Mouse (Mus musculus) spleen, adult 2 months (tissue): ENCODE results near the gene Wfdc8. TPM values are rescaled to one million over a fixed set of nuclear protein-coding genes. Genes with fewer than 3 reads are reported as not detected.
"Not testable (repeated sequence)": the region's sequence is repeated elsewhere in the genome, so short reads cannot be mapped to it uniquely, and the experiment has no call there.

Source experiments
- DNase-seq, 2 experiments: peaks; one replicate each; pipeline versions ENCODE4 v3.0.0 to v3.0.0-alpha.2; 2012 to 2021; ENCODE audit warnings: low spot score in 2 of 2, low read depth in 1 of 2
- H3K27ac ChIP-seq: fragments of 200-500 bp; 2 replicates; pipeline ENCODE4 v1.5.1; 2012; ENCODE audit warnings: low read length, inconsistent platforms; ENCODE audit not compliant: insufficient read depth
- H3K27me3 ChIP-seq: fragments of 200-500 bp; 2 replicates; pipeline ENCODE4 v1.6.1; 2012; ENCODE audit warnings: mild to moderate bottlenecking, moderate library complexity, low read length, inconsistent platforms; ENCODE audit not compliant: control insufficient read depth, insufficient read depth
- H3K36me3 ChIP-seq: fragments of 200-500 bp; 2 replicates; pipeline ENCODE4 v1.6.1; 2012; ENCODE audit warnings: mild to moderate bottlenecking, low read length, inconsistent platforms; ENCODE audit not compliant: control insufficient read depth, insufficient read depth
- H3K4me1 ChIP-seq: fragments of 200-500 bp; 2 replicates; pipeline ENCODE4 v1.6.1; 2011; ENCODE audit warnings: inconsistent platforms; ENCODE audit not compliant: control insufficient read depth, insufficient read depth, insufficient read length
- H3K4me3 ChIP-seq: fragments of 200-500 bp; 2 replicates; pipeline ENCODE4 v1.5.1; 2011; ENCODE audit warnings: mild to moderate bottlenecking, inconsistent platforms; ENCODE audit not compliant: insufficient read depth, insufficient read length; ENCODE audit errors: extremely low read depth
- CTCF ChIP-seq: fragments of 200-500 bp; IDR thresholded peaks from 2 replicates; pipeline ENCODE4 v1.5.1; 2011; ENCODE audit warnings: mild to moderate bottlenecking, inconsistent platforms; ENCODE audit not compliant: insufficient read depth, insufficient read length, insufficient replicate concordance; ENCODE audit errors: extremely low read depth
- POLR2A ChIP-seq: fragments of 200-500 bp; IDR thresholded peaks from 2 replicates; pipeline ENCODE4 v1.6.1; 2011; ENCODE audit warnings: low read depth, low read length, inconsistent platforms
- WGBS: fragments of 180-500 bp; shearing (Covaris S2); methylation state at CpG from one replicate; pipeline ENCODE4 v1.1.7; 2018; 5-methylcytosine and 5-hydroxymethylcytosine counted together
- polyA plus RNA-seq: library from polyadenylated mRNA; depleted of rRNA; stranded (reverse); fragments of >200 nt; gene quantifications from 2 replicates; pipeline ENCODE4 v1.2.3, GENCODE M21; 2012

The Wfdc8 gene
- polyA plus RNA-seq, 1 experiment = not detected

DNA sequence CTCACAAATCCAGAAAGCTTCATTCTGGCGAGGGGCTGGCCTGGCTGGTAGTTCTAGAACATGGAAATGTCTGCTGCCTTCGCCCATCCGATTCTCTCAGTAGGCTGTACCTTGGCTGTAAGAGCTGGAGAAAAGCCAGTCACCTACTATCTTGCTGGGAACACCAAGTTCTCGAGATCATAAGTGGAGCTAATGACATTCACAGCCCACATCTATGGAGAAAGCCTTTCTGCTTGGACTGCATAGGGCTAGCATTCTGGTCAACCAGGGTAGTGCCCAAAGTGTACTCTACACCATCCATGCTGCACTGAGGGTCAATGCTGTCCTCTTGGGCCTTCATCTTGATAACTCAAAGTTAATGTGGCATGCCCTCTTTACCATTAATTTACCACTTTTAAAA, 19.9 kb downstream of the Wfdc8 start, which contains the start of gene Eppin:
Gene Eppin, minus strand, starts transcription at position 101 of the 400 bp plus-strand sequence.
- H3K27me3 ChIP-seq = 0 out of 2 replicates have a peak, but pooled peaks cover 1% of the 10 kb centered on the region
- no peak for DNase-seq
- WGBS = 81% methylated on average over 4 of the region's 4 CpGs
- TF ChIP-seq POLR2A (no peak), CTCF (no peak)
- no peaks in the 10 kb centered on the region for H3K4me1 ChIP-seq
- no peaks in the 10 kb centered on the region for H3K36me3 ChIP-seq
- no peak within 1 kb of the TSS for H3K4me3 ChIP-seq
- no peak within 1 kb of the TSS for H3K27ac ChIP-seq

DNA sequence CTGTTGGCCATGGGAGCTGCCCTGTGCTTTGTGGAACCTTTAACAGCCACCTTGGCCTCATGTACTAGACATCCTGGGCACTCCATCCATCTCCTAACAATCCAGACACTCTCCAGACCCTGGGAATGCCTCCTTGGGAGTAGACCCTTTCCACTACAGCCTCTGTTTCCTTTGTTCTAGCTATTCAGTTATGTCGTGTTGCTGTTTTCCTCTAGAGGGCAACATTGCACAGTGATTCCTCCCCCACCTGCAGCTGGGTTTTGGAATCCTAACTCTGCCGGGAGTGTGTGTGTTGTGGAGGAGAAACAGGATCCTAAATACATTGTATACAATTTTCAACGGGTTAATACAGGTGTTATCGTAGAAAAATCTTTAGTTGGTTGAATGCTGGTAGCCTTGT, 21.4 kb downstream of the Wfdc8 start:
- DNase-seq = no peak
- 0 out of 2 replicates have a peak, but pooled peaks cover 1% of the 10 kb centered on the region for H3K27me3 ChIP-seq
- TF ChIP-seq CTCF = peak; percentile 11; the same call in 1 of the 2 replicates
- TF ChIP-seq POLR2A = no peak
- H3K36me3 ChIP-seq = no peaks in the 10 kb centered on the region
- H3K27ac ChIP-seq = no peak overlapping the region
- no peak overlapping the region for H3K4me3 ChIP-seq
- no peaks in the 10 kb centered on the region for H3K4me1 ChIP-seq
- WGBS = 10% methylated on average over 4 of the region's 4 CpGs

DNA sequence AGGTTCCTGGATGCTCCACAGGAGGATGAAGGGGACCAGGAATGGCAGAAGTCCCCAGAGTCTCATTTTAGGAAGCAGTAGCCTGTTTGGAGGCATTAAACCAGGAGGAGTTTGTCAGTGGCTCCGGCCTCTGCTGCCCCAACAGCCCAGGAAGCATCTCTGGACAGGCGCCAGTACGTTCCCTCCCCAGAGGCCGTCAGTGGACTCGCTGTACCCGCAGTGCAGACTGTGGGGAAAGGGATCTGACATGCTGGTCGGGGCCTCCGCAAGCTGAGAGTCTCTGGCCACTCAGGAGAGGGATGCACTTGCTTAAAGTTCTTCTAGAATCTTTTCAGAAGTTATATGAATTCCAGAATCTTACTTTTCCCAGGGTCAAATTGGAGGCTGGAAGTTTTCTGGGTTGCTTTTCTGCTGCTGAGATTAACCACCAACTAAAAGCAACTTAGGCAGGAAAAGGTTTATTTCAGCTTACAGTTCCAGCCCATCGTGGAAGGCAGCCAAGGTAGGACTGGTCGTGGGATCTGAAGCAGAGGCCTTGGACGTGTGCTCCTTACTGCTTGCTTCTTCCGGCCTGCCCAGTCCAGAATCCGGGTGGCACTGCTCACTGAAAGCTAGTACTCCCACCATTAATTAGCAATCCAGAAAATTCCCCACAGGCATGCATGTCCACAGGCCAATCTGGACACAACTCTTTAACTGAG, 28.3 kb downstream of the Wfdc8 start, which contains the start of gene Wfdc6a:
Gene Wfdc6a, minus strand, starts transcription at position 423 of the 701 bp plus-strand sequence.
- WGBS = 70% methylated on average over 13 of the region's 13 CpGs
- DNase-seq, H3K4me1 ChIP-seq, H3K27ac ChIP-seq, H3K27me3 ChIP-seq, H3K36me3 ChIP-seq, H3K4me3 ChIP-seq: not testable (repeated sequence)

DNA sequence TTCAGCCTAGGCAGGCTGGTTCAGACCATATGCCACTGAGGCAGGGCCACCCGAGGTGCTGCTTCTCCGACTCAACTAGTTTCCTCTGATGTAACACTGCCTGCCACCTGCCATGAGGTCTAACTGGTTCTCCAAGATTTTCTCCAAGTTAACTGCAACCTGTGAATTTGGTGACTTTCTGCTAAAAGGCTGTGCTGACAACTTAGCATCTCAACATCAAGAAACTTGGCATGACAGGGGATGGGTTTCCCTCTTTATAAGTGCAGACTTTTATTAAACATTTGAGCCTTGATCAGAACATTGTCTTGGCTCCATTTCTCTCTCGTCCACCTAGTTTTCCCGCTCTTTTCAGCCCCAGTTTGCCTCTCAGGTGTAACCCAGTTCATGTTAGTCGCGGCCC, 40.1 kb downstream of the Wfdc8 start, which contains the start of gene Spint3:
Gene Spint3, minus strand, starts transcription at position 101 of the 400 bp plus-strand sequence.
- not testable (repeated sequence) for H3K36me3 ChIP-seq, H3K27ac ChIP-seq, H3K4me3 ChIP-seq, H3K4me1 ChIP-seq, DNase-seq, H3K27me3 ChIP-seq
- 88% methylated on average over 6 of the region's 6 CpGs for WGBS

DNA sequence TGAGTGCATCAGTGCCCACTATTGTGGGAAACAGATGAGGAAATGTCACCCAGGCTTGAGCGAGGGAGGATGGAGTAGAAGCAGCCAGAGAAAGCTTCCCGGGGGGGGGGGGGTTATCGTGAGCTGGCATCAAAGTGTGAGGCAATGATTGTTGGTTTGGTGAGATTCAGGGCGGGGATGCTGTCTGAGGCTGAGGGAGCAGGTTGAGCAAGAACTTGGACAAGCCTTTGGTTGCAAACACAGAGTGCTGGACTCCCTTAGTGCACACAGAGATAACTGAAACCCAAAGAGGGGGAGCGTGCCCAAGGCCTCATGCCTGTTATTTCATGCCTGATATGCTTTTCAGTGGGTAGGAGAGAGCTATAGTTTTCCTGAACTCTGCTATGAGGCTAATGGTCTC, 46.0 kb downstream of the Wfdc8 start:
- Histone ChIP-seq H3K36me3 (no peaks in the 10 kb centered on the region), H3K4me1 (no peaks in the 10 kb centered on the region; the same call in 1 of the 2 replicates), H3K4me3 (no peak overlapping the region), H3K27ac (no peak overlapping the region), H3K27me3 (peaks cover 3% of the 10 kb centered on the region; the same call in 1 of the 2 replicates)
- TF ChIP-seq POLR2A (no peak), CTCF (no peak)
- no peak for DNase-seq
- 82% methylated on average over 5 of the region's 5 CpGs for WGBS

DNA sequence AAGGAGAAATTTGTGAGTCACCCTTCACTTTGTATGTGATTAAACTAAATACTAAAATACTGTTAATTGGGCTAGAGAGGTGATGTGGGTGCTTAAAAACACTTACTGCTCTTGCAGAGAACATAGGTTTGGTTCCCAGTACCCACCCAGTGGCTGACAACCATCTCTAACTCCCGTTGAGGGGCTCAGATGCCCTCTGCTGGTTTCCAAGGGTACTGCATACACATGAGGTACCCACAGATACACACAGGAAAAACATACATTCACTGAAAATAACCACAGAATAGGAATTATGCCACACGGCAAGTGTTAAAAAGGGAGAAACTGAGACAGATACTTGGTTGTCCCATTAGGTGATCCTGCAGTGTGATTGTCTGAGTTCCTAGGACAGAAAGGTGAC, 46.4 kb downstream of the Wfdc8 start:
- TF ChIP-seq POLR2A (no peak), CTCF (no peak)
- peaks cover 3% of the 10 kb centered on the region; the same call in 1 of the 2 replicates for H3K27me3 ChIP-seq
- 75% methylated on average over 2 of the region's 2 CpGs for WGBS

DNA sequence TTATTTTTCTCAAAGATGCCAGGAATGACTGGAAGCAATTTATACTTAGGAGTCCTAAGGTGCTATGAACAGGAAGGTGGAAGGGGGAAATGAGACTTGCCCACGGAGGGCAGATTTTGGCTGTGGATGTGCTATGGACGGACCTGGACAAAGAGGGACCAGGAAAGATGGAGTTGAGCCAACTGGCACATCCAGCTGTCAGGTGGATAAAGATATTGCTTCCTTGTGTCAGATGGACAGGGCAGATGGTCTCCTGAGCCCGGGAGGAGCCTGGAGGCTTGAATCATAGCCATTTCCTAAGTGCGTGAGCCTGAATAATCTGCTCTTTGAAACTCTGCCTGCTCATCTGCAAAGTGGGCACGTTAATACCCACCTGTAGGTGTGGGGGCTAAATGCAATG, 49.1 kb downstream of the Wfdc8 start:
- Histone ChIP-seq H3K4me1 (no peaks in the 10 kb centered on the region; the same call in 1 of the 2 replicates), H3K4me3 (no peak overlapping the region), H3K27me3 (peaks cover 3% of the 10 kb centered on the region; the same call in 1 of the 2 replicates), H3K36me3 (no peaks in the 10 kb centered on the region), H3K27ac (no peak overlapping the region)
- no peak for DNase-seq
- 63% methylated on average over 5 of the region's 5 CpGs for WGBS
- TF ChIP-seq POLR2A = no peak
- no peak for TF ChIP-seq CTCF

More for the DNA sequence above, 46.4 kb downstream of the Wfdc8 start:
- no peak for DNase-seq
- Histone ChIP-seq H3K27ac (no peak overlapping the region), H3K4me1 (no peaks in the 10 kb centered on the region; the same call in 1 of the 2 replicates), H3K4me3 (no peak overlapping the region), H3K36me3 (no peaks in the 10 kb centered on the region)
